Mouse (Mus musculus) liver, embryonic 14 days (tissue): ENCODE data around the gene Tfr2. TPM values are rescaled to one million over a fixed set of nuclear protein-coding genes. Genes with fewer than 3 reads are reported as not detected.

ENCODE experiments used
- polyA plus RNA-seq: library from polyadenylated mRNA; depleted of rRNA; stranded (reverse); fragments of >200 nt; gene quantifications from 2 replicates; pipeline ENCODE4 v1.2.3, GENCODE M21; 2012; rRNA removed

Tfr2 gene
- polyA plus RNA-seq = 35.1 and 42.1 TPM in 2 replicates

GRCm38 (mm10) chr5:137569665-137570064, at the start of gene Tfr2:
Gene Tfr2 (plus strand): TSS chr5:137569840.

GRCm38 (mm10) chr5:137533117-137533827, 36.4 kb upstream of the Tfr2 start, which contains the start of the genes Epo and Gnb2:
Gene Epo (minus strand): TSS chr5:137533242.
Gene Gnb2 (minus strand): TSS chr5:137533510.

GRCm38 (mm10) chr5:137553411-137553837, 16.2 kb upstream of the Tfr2 start, which contains the start of gene Actl6b:
Gene Actl6b (plus strand): TSS chr5:137553517.

GRCm38 (mm10) chr5:137600619-137601364, 31.2 kb downstream of the Tfr2 start, which contains the start of gene Mospd3:
Gene Mospd3 (minus strand): TSS chr5:137601058.

GRCm38 (mm10) chr5:137613550-137613949, 43.9 kb downstream of the Tfr2 start, which contains the start of gene Pcolce:
Gene Pcolce (minus strand): TSS chr5:137613784.

GRCm38 (mm10) chr5:137628498-137629305, 59.1 kb downstream of the Tfr2 start, which contains the start of the genes Fbxo24, Lrch4 and Gm20605:
Gene Fbxo24 (minus strand): TSS chr5:137629002.
Gene Lrch4 (plus strand): TSS chr5:137629121.
Gene Gm20605 (plus strand): TSS chr5:137629175.

Other genes with a start within 250 kb of the Tfr2 start
- gene Slc12a9, start 236.2 kb upstream of the Tfr2 start, polyA plus RNA-seq = 2.0 and 2.3 TPM in 2 replicates
- 7.3 and 7.7 TPM in 2 replicates for gene Ephb4, start 219.7 kb upstream of the Tfr2 start, polyA plus RNA-seq
- 0.14 and 0.20 TPM in 2 replicates for gene Zan, start 92.8 kb upstream of the Tfr2 start, polyA plus RNA-seq
- 20.0 and 23.2 TPM in 2 replicates for gene Pop7, start 67.3 kb upstream of the Tfr2 start, polyA plus RNA-seq
- gene Gigyf1, start 51.3 kb upstream of the Tfr2 start, polyA plus RNA-seq = 5.6 and 5.7 TPM in 2 replicates
- gene Epo, start 36.6 kb upstream of the Tfr2 start, polyA plus RNA-seq = 0.26 and 0.44 TPM in 2 replicates
- gene Gnb2, start 36.3 kb upstream of the Tfr2 start, polyA plus RNA-seq = 173 and 208 TPM in 2 replicates
- gene Actl6b, start 16.3 kb upstream of the Tfr2 start, polyA plus RNA-seq = 0.03 TPM in 1 of 2 replicates, not detected in the other
- 26.8 and 31.0 TPM in 2 replicates for gene Mospd3, start 31.2 kb downstream of the Tfr2 start, polyA plus RNA-seq
- gene Pcolce, start 43.9 kb downstream of the Tfr2 start, polyA plus RNA-seq = 10.6 and 11.9 TPM in 2 replicates
- gene Fbxo24, start 59.2 kb downstream of the Tfr2 start, polyA plus RNA-seq = 0.01 and 0.02 TPM in 2 replicates
- 10.5 and 14.1 TPM in 2 replicates for gene Lrch4, start 59.3 kb downstream of the Tfr2 start, polyA plus RNA-seq
- gene Gm20605, start 59.3 kb downstream of the Tfr2 start, polyA plus RNA-seq = 5.4 and 5.8 TPM in 2 replicates
- gene Sap25, start 71.5 kb downstream of the Tfr2 start, polyA plus RNA-seq = 12.0 and 14.2 TPM in 2 replicates
- 0.01 TPM in 1 of 2 replicates, not detected in the other for gene Irs3, start 75.9 kb downstream of the Tfr2 start, polyA plus RNA-seq
- gene Agfg2, start 114.9 kb downstream of the Tfr2 start, polyA plus RNA-seq = 18.0 and 21.6 TPM in 2 replicates
- 0.68 and 0.90 TPM in 2 replicates for gene Nyap1, start 171.8 kb downstream of the Tfr2 start, polyA plus RNA-seq
- gene Tsc22d4, start 175.9 kb downstream of the Tfr2 start, polyA plus RNA-seq = 17.5 and 22.9 TPM in 2 replicates
- 19.0 and 23.1 TPM in 2 replicates for gene Ppp1r35, start 209.0 kb downstream of the Tfr2 start, polyA plus RNA-seq
- 12.9 and 13.7 TPM in 2 replicates for gene Mepce, start 217.8 kb downstream of the Tfr2 start, polyA plus RNA-seq
- 3.0 and 3.4 TPM in 2 replicates for gene Zcwpw1, start 218.0 kb downstream of the Tfr2 start, polyA plus RNA-seq